In the genomic region with DNA sequence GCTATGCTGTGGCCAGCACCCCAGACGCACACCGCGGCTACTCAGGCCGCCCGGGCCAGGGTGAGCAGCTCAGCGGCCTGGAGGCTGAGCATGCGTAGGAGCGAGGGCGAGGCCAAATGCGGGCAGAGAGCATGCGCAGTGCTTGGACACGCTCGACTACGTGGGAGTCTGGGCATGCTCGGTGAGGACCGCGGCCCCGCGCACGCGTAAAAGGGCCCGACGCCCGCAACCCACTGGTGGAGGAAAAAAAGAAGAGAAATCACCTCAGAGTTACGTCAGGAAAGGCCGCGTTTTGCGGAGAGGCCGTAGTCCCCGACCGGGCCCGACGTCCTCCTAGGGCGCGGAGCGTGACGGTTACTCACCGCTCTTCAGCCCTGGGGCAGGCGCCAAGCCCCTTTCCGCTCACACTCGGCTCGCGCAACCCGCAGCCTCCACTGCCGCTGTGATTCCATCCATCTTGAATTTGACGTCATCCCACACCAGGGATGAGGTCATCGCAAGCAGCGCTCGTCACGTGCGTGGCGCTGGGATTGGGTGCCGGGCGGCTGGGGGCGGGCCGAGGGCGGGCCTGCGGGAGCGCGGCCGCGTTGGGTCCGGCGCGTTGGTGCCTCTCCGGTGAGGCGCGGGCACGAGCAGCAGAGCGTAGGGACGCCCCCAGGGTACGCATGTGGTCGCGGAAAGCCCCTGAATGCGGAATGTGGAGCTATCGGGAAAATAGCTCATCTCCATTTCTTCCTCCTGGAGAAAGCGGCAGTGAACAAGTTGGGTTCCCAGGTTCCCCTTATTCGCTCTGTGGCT, we compare ENCODE assay signal across 7 mouse cellular contexts. TPM values are rescaled to one million over a fixed set of nuclear protein-coding genes. Genes with fewer than 3 reads are reported as not detected.
DNase-seq lines count a peak whose midpoint lies in the region; ATAC-seq and TF ChIP-seq lines count a peak whose summit lies in the region.

Gene C2cd2 (minus strand): TSS at position 448 of the 798 bp plus-strand sequence.
Gene Zbtb21 (minus strand): TSS at position 472 of the 798 bp plus-strand sequence.

- H3K27ac ChIP-seq in embryonic facial prominence, embryonic 12.5 days: peak within 1 kb of the TSS; percentile 95
- peak within 1 kb of the TSS; percentile 93 for H3K27ac ChIP-seq in kidney, adult 2 months (ENCODE audit: insufficient read depth, low read depth, low read length)
- peak within 1 kb of the TSS; percentile 96 for H3K27ac ChIP-seq in limb, embryonic 12.5 days
- peak within 1 kb of the TSS; percentile 99 for H3K27ac ChIP-seq in midbrain, embryonic 15.5 days
- peak within 1 kb of the TSS; percentile 83 for H3K27ac ChIP-seq in spleen, adult 2 months (ENCODE audit: insufficient read depth, low read length)

- H3K4me2 ChIP-seq in embryonic facial prominence, embryonic 12.5 days (replicated peaks): peak within 1 kb of the TSS; percentile 89
- H3K4me2 ChIP-seq in limb, embryonic 12.5 days: peak within 1 kb of the TSS; percentile 89
- H3K4me2 ChIP-seq in midbrain, embryonic 15.5 days: peak within 1 kb of the TSS; percentile 86

- peak; percentile 98 for DNase-seq in adrenal gland, postnatal 25 days
- peak; percentile 97 to 98 for DNase-seq in heart, adult 18-20 months
- DNase-seq in kidney, adult 2 months: peak; percentile 98
- DNase-seq in spleen, adult 2 months (ENCODE audit: low read depth in 1 of 2, low spot score in 2 of 2): peak; percentile 89 to 95

- peak; percentile 99 for ATAC-seq in embryonic facial prominence, embryonic 12.5 days (ENCODE audit: insufficient number of reproducible peaks, insufficient read depth, low FRiP score, low TSS enrichment)
- ATAC-seq in limb, embryonic 12.5 days (ENCODE audit: insufficient number of reproducible peaks, insufficient read depth, low FRiP score, low TSS enrichment, low read depth): peak; percentile 98
- peak; percentile 99 for ATAC-seq in midbrain, embryonic 15.5 days (replicated peaks)

- no peaks in the 10 kb centered on the region for H3K36me3 ChIP-seq in embryonic facial prominence, embryonic 12.5 days
- no peaks in the 10 kb centered on the region; the same call in 1 of the 2 replicates for H3K36me3 ChIP-seq in kidney, adult 2 months (ENCODE audit: control insufficient read depth, insufficient read depth, low read length)
- 0 out of 2 replicates have a peak, but pooled peaks cover 6% of the 10 kb centered on the region for H3K36me3 ChIP-seq in limb, embryonic 12.5 days
- H3K36me3 ChIP-seq in midbrain, embryonic 15.5 days (replicated peaks): no peaks in the 10 kb centered on the region
- H3K36me3 ChIP-seq in spleen, adult 2 months (ENCODE audit: control insufficient read depth, insufficient read depth, low read length): no peaks in the 10 kb centered on the region

- H3K4me1 ChIP-seq in embryonic facial prominence, embryonic 12.5 days: peaks cover 11% of the 10 kb centered on the region; the same call in 1 of the 2 replicates
- H3K4me1 ChIP-seq in kidney, adult 2 months (ENCODE audit: control insufficient read depth, insufficient read depth, low read length): peaks cover 3% of the 10 kb centered on the region; the same call in 1 of the 2 replicates
- H3K4me1 ChIP-seq in limb, embryonic 12.5 days (replicated peaks): peaks cover 11% of the 10 kb centered on the region
- H3K4me1 ChIP-seq in midbrain, embryonic 15.5 days: peaks cover 18% of the 10 kb centered on the region
- H3K4me1 ChIP-seq in spleen, adult 2 months (ENCODE audit: control insufficient read depth, insufficient read depth, insufficient read length): peaks cover 12% of the 10 kb centered on the region

- peak within 1 kb of the TSS; percentile 90 for H3K4me3 ChIP-seq in embryonic facial prominence, embryonic 12.5 days
- H3K4me3 ChIP-seq in kidney, adult 2 months (ENCODE audit: insufficient read depth, low read depth, low read length): peak within 1 kb of the TSS; percentile 82
- H3K4me3 ChIP-seq in limb, embryonic 12.5 days (replicated peaks): peak within 1 kb of the TSS; percentile 89
- H3K4me3 ChIP-seq in midbrain, embryonic 15.5 days: peak within 1 kb of the TSS; percentile 77
- H3K4me3 ChIP-seq in spleen, adult 2 months (ENCODE audit: extremely low read depth, insufficient read depth, insufficient read length): peak within 1 kb of the TSS; percentile 68

- H3K9ac ChIP-seq in embryonic facial prominence, embryonic 12.5 days: peak within 1 kb of the TSS; percentile 89
- H3K9ac ChIP-seq in limb, embryonic 12.5 days (replicated peaks): peak within 1 kb of the TSS; percentile 91
- peak within 1 kb of the TSS; percentile 77 for H3K9ac ChIP-seq in midbrain, embryonic 15.5 days

- WGBS in embryonic facial prominence, embryonic 12.5 days: under 1% methylated on average over 78 of the region's 78 CpGs
- under 1% methylated on average over 78 of the region's 78 CpGs for WGBS in kidney, adult 2 months
- under 1% methylated on average over 78 of the region's 78 CpGs for WGBS in limb, embryonic 12.5 days
- WGBS in midbrain, embryonic 15.5 days: under 1% methylated on average over 78 of the region's 78 CpGs
- under 1% methylated on average over 78 of the region's 78 CpGs for WGBS in spleen, adult 2 months

- TF ChIP-seq CTCF in kidney, adult 2 months (conservative IDR thresholded peaks at IDR 0.05; ENCODE audit: insufficient read depth, insufficient read length, low read depth, low read length): no peak
- TF ChIP-seq CTCF in spleen, adult 2 months (IDR thresholded peaks at IDR 0.05; ENCODE audit: extremely low read depth, insufficient read depth, insufficient read length, insufficient replicate concordance): no peak

- no peaks in the 10 kb centered on the region for H3K27me3 ChIP-seq in embryonic facial prominence, embryonic 12.5 days
- no peaks in the 10 kb centered on the region for H3K27me3 ChIP-seq in kidney, adult 2 months (replicated peaks; ENCODE audit: control insufficient read depth, insufficient read depth, low read length)
- no peaks in the 10 kb centered on the region for H3K27me3 ChIP-seq in limb, embryonic 12.5 days
- H3K27me3 ChIP-seq in midbrain, embryonic 15.5 days (replicated peaks): no peaks in the 10 kb centered on the region
- no peaks in the 10 kb centered on the region for H3K27me3 ChIP-seq in spleen, adult 2 months (ENCODE audit: control insufficient read depth, insufficient read depth, low read length)

- no peaks in the 10 kb centered on the region for H3K9me3 ChIP-seq in embryonic facial prominence, embryonic 12.5 days
- no peaks in the 10 kb centered on the region for H3K9me3 ChIP-seq in limb, embryonic 12.5 days
- H3K9me3 ChIP-seq in midbrain, embryonic 15.5 days: no peaks in the 10 kb centered on the region

- peak; percentile 70 for TF ChIP-seq POLR2A in kidney, adult 2 months (IDR thresholded peaks at IDR 0.05; ENCODE audit: low read depth, low read length)
- peak; percentile 83 for TF ChIP-seq POLR2A in spleen, adult 2 months (IDR thresholded peaks at IDR 0.05; ENCODE audit: low read depth, low read length)

RNA-seq across cellular contexts. Expression of gene C2cd2, which starts in this region (rescaled TPM):
- total RNA-seq in adrenal gland, postnatal 25 days (2021): 24.7 and 25.2 TPM in 2 replicates
- 16.1 and 19.8 TPM in 2 replicates for polyA plus RNA-seq in embryonic facial prominence, embryonic 12.5 days (2016; fragmentation: Nextera tagmentation; extraction: Ambion mirVana)
- total RNA-seq in heart, adult 18-20 months (2021): 10 to 100 TPM; 27.0 to 29.6 TPM
- 25.6 and 26.0 TPM in 2 replicates for polyA plus RNA-seq in kidney, adult 2 months (2012; rRNA removed)
- 15.0 and 18.9 TPM in 2 replicates for polyA plus RNA-seq in limb, embryonic 12.5 days (2016; fragmentation: Nextera tagmentation; extraction: Ambion mirVana)
- polyA plus RNA-seq in midbrain, embryonic 15.5 days (2015; fragmentation: Nextera tagmentation; extraction: Ambion mirVana): 16.1 and 17.8 TPM in 2 replicates
- polyA plus RNA-seq in spleen, adult 2 months (2012; rRNA removed): 10.4 and 21.3 TPM in 2 replicates

RNA-seq across cellular contexts. Expression of gene Zbtb21, which starts in this region (rescaled TPM):
- 35.4 and 35.6 TPM in 2 replicates for total RNA-seq in adrenal gland, postnatal 25 days (2021)
- 14.2 and 16.7 TPM in 2 replicates for polyA plus RNA-seq in embryonic facial prominence, embryonic 12.5 days (2016; fragmentation: Nextera tagmentation; extraction: Ambion mirVana)
- 10 to 100 TPM; 10.9 to 11.4 TPM for total RNA-seq in heart, adult 18-20 months (2021)
- polyA plus RNA-seq in kidney, adult 2 months (2012; rRNA removed): 11.8 and 11.9 TPM in 2 replicates
- 14.0 and 15.2 TPM in 2 replicates for polyA plus RNA-seq in limb, embryonic 12.5 days (2016; fragmentation: Nextera tagmentation; extraction: Ambion mirVana)
- polyA plus RNA-seq in midbrain, embryonic 15.5 days (2015; fragmentation: Nextera tagmentation; extraction: Ambion mirVana): 12.7 and 14.9 TPM in 2 replicates
- 10.0 and 11.1 TPM in 2 replicates for polyA plus RNA-seq in spleen, adult 2 months (2012; rRNA removed)

Comparison
In these comparisons a context has a peak if more than half of its experiments do, and no peak if none do; other contexts are left out.
1. Peak in every context shown above with its lines: DNase-seq, ATAC-seq, H3K4me3 ChIP-seq and H3K27ac ChIP-seq.